Mouse (Mus musculus): ENCODE results near the gene Ctnnal1.

GRCm38 (mm10) chr4:56828932-56829331 lies 36.1 kb downstream of the Ctnnal1 start:
- TF ChIP-seq POLR2A (IDR thresholded peaks at IDR 0.05; ENCODE audit: extremely low read depth, insufficient read depth, low read length) (no peak), CTCF (IDR thresholded peaks at IDR 0.05; ENCODE audit: extremely low read depth, insufficient read depth, low read length) (no peak)
